Mouse (Mus musculus) heart, adult 8-10 months (tissue): ENCODE results near the gene Adipor2. TPM values are rescaled to one million over a fixed set of nuclear protein-coding genes. Genes with fewer than 3 reads are reported as not detected.
"Not testable (repeated sequence)": the region's sequence is repeated elsewhere in the genome, so short reads cannot be mapped to it uniquely, and the experiment has no call there.

Experiments used
- DNase-seq: peaks from one replicate; pipeline ENCODE4 v3.0.0; 2022; ENCODE audit warnings: low spot score
- total RNA-seq, 4 experiments: library from RNA; stranded (reverse); gene quantifications; 2 replicates each; pipeline ENCODE4 v1.2.4; 2022

Adipor2 gene
- total RNA-seq, 4 experiments from 2014 or later, result 53.7 to 69.1 (median 61.2) TPM

DNA sequence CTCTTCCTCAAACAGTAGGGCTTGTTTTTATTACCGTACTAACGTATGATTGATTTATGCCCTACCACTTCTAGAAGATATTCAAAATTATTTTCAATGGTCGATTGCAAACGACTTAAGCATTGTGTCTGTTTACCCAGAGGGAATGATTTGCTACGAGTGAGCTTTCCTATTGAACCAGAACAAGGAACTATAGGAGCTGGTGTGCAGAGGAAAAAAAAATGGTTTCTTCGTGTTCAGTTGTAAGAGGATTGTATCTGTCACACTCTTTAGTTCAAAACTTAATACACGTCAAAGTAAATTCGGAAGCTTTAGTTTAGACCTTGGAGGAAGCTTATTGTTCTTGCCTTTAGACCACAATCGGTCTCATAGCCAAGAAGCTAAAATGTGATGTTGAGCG lies 28.4 kb downstream of the Adipor2 start:
- DNase-seq, result no peak

DNA sequence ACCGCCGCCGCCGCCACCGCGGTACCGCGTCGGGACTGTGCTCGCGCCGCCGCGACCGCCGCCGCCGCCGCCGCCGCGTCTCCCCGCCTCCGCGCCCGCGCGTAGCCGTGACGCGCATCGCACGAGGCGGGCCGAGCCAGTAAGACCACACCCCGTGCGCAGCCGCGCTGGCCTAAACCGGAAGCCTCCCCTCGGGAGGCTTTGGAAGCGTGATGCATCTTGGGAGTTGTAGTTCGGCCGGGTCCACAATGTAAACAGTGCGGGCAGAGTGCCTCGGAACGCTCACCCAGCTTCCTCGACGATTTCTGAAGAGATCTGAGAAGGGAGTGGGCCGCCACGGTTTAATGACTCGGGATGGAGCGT lies 28.9 kb downstream of the Adipor2 start:
- peak; percentile 94 for DNase-seq

DNA sequence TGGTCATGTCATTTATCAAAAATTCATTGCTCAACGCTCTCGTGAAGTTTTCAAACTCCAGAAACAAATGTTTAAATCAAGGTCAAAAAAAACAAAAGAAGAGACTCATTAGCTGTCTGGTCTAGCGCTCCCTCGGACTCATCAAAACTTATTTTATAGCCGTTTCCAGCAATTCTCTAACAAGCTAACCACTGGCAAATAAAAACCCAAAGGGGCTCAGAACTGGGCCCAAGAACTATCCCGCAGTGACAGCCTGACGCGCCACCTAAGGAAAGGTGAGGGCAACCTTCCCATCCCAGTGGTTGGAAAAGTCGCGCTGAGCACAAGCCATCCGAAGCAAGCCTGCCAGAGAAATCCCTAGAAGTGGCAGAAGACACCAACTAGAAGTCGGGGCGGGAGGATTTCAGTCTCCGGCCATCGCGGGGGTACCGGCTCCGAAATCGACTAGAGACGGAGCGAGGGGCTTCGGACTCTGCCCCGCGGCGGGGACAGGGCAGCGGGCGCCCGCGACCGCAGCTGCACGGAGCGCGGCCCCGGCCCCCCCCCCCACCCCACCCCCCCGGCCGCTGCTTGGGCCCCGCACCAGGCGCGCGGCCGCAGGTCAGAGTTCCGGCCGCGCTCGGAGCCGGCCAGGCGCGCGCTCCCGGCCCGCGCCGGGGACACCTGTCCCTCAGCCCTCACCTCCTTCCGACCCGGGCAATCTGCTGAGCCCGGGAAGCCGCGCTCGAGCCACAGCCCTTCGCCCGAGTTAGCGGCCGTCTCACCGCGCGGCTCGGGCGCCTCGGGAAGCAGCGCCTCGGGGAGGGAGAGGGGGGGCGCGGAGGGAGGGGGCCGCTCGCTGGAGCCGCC lies 29.5 kb downstream of the Adipor2 start:
- DNase-seq, result peak; percentile 24

DNA sequence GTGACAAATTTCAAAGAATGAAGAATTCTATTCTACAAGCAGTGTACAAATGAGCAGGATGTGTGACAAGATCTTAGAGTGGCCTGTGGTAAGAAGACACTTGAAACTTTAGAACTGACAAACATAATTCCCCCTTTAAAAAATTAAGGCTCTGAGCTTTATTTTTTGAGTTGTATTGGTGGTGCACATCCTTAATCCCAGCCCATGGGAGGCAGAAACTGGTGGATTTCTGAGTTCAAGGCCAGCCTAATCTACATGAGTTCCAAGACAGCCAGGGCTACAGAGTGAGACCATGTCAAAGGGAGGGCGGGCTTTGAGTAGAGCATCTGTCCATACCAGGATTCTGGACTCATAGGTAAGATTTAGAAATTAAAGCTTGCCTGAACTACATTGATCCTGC lies 30.7 kb downstream of the Adipor2 start:
- no peak for DNase-seq

DNA sequence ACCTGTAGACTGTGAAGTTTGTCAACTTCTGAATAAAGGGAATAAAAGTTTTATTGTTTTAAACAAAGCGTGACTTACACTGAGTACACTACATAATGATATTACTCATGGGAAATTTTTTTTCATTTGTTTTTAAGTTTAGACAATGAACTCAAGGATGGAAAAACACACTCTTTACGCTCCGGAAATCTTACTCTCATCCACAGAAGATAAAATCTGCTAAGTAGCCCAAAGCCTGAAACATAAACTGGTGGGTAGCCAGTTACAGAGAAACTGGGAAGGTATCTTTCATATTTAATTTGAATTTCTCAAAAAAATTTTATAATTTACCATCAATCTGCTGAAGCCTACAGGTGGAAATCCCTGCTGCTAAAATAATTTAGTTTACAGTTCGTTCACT lies 31.1 kb downstream of the Adipor2 start:
- no peak for DNase-seq

DNA sequence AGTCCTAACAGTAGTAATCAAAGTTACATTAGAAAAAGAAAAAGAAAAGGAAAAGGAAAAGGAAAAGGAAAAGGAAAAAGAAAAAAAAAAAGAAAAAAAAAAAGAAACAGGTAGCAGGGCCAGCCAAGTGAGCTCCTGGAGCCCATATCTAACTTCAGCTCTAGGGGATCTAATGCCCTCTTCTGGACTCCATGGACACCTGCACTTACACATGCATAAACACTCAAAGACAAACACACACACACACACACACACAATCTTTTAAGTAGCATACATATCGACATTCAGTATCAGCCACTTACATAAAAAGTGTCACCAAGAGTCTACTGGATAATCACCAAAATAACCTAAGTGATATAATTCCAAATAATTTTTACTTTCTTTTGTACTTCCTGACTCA lies 31.8 kb downstream of the Adipor2 start:
- no peak for DNase-seq

DNA sequence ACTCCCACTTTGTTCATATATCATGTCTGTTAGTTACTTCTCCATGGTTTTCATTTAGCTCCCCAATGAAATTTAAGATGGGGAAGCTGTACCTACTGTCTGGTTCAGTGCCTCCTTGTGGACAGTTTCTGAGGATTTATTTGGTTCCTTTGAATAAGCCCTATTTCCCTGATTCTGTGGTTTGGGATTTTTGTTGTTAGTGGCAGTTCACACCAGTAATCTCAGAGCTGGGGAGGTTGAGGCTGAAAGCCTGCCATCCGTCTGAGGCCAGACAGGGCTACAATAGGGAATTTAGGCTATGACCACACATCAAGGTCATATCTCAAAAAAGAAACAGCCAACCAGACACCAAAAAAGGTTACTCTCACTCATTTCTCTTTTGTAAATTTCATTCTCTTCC lies 38.9 kb downstream of the Adipor2 start:
- no peak for DNase-seq

DNA sequence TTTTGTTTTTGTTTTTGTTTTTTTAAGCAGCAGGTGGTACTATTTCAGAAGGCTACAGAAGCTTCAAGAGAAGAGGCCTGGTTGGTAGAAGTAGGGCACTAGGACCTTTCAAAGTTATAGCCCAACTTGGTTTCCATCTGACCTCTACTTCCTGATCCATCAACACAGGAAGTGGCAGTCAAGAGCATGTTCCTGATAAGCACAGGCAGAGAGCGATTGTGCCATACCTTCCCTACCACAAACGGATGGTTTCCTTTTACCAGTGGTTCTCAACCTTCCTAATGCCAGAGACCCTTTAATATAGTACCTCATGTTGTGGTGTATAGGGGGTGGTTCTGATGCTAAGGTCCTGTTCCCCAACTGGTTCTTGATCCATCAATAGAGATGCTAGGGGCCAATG lies 39.9 kb downstream of the Adipor2 start:
- no peak for DNase-seq

DNA sequence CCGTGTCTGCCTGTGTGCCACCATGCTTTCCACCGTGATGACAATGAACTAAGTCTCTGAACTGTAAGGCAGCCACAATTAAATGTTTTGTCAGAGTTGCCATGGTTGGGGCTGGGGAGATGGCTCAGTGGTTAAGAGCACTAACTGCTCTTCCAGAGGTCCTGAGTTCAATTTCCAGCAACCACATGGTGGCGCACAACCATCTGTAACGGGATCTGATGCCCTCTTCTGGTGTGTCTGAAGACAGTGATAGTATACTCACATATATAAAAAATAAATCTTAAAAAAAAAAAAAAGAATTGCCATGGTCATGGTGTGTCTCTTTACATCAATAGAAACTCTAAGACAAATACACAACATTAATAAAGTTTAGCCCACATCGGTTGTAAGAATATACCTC lies 42.5 kb downstream of the Adipor2 start:
- DNase-seq, result no peak

DNA sequence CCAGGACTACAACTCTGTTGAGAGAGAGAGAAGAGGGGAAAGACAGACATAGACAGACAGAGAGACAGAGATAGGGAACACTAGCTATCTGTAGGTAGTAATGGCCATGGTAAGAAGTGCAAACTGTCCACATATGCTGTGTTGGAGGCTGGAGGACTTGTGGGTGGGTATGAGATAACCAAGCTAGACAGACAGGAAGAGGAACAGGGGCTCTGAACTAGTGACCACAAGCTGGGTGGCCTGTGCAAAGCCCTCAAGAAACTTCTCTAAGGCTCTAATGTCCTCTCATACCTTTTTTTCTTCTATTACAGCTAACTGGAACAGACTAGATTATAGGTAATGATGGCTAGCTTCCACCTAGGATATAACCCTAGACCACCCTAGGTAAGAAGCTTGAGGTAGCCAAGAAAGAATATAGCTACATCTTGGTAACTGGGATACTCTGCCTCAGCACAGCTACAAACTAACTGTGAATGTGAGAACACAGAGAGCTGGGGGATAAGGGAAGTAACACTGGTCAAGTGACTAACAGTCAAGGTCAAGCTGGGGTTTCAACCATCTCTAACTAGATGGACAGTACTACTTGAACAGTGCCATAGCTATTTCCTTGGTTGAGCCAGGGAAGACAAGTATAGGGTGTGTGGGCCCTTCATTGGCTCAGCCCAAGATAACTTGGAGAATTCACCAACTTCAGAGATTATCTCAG lies 44.4 kb downstream of the Adipor2 start:
- DNase-seq, result no peak

DNA sequence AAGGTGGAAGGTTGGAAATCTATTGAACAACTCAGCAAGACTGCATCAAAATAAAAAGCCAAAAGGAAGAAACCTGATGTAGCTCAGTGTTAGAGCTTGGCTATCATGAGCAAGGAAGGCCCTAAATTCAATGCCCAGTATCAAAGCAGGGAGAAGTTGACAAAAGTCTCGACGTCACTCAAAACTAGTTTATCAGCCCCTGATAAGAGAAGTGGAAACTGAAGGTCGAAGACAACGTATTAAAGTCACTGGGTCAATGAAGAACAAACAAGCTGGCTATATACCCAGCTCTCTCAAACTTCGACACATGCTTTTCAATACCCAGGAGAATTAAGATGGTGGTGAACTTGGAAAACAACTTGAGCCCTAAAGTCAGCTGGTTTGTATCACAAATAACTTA lies 45.3 kb downstream of the Adipor2 start:
- DNase-seq, result no peak

DNA sequence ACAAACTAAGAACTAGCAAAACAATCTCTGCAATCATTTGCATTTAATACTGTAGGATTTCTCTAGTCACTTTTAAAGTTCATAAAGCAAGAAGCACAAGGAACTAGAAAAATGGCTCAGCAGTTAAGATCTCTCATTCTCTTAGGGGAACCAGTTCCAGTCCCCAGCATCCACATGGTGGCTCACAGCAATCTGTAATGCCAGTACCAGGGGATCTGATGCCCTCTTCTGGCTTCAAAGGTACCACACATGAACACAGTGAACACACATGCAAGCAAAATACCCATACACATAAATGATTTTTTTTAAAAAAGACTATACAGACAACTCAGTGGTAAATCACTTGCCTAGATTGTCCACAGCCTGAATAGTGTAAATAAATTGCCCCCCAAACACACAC lies 45.9 kb downstream of the Adipor2 start:
- DNase-seq, result no peak

DNA sequence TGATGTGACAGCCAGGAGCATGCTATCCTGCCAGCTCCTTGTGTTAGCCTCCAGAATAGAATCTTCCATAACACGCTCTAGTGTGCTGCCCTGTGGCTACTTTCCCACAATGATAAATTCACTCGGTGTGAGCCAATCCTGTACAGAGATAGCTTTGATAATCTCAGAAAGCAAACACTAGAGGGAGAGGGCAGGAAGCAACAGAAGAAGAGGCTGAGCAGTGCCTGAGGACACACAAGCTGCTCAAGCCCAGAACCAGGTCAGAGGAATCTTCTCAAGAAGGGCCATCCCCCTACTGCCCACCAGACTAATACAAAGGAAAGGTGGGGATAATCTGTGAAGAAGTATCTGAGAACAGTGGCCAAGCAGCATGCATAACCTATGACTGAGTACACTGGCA lies 50.1 kb downstream of the Adipor2 start:
- no peak for DNase-seq

DNA sequence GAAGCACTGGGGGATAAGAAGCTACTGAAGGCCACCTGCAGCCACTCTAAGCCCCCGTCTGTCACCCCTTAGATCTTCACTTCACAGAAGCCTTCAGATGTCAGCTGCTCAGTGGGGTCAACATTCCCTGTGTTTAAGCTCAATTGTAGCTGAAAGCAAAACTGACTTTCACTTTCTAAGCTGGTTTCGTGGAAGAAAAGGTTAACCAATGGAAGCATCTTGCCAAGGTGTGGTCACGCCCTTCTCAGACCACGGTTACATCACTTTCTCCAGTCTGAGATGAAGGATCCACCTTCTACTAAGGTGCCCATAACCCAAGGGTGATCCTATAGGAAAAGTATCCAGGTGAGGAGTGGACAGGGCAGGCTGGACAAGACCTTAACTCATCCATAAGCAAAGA lies 50.7 kb downstream of the Adipor2 start:
- not testable (repeated sequence) for DNase-seq

DNA sequence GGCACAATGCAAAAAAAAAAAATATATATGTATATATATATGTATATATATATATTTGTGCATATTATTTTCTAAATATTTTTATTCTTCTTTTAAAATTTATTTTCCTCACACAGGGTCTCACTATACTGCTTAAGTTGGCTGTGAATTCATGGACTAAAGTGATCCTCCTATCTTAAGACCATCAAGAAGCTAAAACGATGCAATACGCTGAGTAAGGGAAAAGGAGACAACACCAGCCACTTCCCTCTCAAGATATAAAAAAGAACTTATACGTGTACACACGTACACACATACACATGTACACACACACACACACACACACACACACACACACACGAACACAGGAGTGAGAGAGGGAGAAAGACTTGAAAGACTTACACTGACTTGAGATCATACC lies 53.9 kb downstream of the Adipor2 start:
- DNase-seq, result no peak

DNA sequence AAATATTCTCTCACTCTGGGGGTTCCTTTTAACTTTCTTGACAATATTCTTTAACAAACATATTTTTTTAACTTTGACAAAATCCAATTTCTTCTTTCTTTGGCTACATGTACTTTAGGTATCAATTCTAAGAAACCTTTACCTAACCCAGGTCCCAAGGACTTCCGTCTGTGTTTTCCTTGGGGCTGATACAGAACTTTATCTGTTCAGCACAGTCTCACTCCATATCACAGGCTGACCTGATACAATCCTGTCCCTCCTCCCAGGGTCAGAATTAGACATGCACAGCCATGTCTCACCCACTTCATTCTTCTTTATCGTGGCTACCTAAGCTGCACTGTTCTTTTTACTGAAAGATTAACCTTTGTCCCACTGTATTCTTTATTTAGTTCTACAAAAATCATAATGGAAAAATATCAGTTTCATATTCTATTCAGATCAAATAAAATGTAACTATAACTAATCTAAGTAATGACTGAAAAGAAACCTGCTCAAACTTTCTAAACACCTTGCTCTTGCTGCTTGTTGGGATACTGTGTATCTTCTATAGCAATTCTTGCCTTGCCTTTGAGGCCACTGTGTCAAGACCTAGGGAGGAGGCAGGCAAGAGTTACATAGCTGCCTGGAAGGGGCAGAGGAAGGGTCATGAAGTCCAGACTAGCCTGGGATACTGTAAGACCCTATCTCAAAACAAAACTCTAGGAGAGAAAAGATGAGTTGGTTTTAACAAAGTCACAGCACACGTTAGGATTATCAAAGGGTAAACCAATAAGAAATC lies 56.4 kb downstream of the Adipor2 start:
- no peak for DNase-seq

DNA sequence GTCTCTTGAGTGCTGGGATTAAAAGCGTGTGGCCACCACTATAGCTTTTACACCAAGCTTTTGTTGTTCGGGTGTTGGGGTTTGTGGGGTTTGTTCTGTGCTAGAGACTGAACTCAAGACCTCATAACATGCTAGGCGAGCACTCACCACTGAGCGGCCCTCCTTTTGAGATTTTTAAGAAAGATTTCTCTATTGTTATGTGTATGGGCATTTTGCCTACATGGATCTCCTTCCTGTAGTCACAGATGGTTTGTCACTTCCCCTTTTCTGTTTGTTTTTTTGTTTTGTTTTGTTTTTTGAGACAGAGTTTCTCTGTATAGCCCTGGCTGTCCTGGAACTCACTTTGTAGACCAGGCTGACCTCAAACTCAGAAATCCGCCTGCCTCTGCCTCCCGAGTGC lies 57.3 kb downstream of the Adipor2 start:
- peak; percentile 15 for DNase-seq

DNA sequence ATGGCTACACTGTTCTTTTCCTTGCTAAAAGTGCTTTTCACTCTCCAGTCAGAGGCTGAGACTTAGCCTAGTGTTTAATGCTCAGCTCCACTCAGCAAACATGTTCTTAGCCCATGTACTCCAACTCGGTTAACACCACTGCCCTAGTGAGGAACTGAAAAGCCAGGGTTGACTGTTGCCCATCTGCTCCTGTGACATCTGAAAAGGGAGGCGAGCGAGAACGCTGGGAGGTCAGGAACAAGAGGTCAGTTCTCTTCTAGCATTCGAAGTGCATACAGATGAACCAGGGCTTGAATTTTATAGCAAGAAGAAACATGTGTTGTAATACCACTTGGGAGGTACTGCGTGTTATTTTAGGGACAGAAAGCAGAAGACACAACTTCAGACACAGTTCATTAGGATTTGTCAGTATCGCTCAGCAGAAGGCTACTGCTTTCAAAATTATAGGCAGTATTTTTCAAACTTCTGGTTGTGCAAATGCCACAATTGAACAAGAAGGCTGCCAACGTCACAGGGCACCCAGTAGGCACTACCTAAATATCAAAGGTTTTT lies 59.4 kb downstream of the Adipor2 start:
- no peak for DNase-seq

DNA sequence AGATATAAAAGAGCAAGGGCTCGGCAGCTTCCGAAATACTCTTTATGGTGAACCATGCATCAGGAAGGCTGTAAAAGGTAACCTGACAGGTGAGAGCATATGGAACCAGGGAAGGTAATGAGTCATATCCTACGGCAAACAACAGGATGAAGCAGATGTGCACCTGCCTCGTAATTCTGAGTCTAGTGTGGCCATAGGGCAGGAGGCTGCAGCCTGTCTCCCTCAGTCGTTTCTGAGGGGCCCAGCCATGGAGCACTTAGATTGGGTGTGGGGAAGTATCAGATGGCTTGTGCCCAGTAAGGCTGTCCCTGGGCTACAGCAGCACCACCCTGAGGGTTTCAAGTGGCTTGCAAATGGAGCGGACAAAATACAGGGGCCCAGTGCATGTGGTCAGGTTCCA lies 65.0 kb downstream of the Adipor2 start:
- no peak for DNase-seq

DNA sequence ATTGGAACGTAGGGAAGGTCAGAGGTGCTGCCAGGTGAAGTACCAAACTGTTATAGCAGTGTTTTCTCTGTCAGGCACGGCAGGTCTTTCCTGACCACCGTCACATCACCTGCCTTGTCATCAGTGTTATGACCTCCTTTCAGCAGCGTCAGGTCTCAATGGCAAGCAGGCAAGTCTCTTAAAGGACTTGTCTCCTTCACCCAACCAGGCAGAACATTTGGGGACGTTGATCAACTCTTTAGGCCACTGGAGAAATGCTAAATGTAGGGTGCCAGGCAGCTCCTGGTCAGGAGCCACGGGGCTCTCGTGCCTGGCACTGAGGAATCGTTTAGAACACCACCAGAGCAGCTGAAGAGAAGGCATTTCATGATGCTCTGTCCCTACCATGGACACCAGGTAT lies 65.8 kb downstream of the Adipor2 start:
- no peak for DNase-seq

DNA sequence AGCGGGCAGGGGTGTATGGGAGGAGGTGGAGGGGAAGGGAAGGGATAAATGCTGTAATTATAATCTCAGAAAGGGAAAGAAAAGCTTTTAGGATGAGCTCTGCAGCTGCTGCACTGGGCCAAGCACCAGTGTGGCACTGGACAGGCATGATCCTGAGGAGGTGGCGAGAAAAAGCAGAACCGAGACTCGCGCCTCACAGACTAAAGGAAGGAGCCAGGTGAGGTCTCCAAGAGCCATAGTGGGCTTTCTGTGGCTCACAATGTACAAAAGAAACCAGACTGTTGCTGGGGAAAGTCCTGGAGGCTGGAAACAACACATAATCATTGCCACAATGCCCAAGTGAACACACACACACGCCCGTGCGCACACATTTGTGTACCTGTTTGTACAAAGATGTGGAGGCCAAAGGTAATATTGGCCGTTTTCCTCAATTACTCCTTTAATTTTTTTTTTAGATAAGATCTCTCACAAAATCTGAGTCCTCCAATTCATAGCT lies 66.8 kb downstream of the Adipor2 start:
- no peak for DNase-seq

DNA sequence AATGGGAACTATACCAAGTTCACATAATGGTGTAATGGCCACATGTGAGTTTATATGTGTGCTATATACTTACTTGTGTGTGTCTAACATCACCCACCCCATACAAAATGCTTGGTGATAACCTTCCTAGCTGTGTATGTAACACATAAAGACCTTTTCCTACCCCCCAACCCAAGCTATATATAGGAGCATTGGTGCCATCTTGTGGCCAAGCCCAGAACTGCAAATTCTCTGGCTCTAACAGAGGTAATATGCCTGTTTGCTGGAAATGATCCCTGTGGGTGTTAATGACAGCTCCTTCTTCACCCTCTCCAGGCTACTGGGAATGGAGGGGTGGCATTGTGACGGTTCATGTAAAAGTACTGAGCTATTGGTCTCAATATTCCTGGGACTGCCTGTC lies 69.3 kb downstream of the Adipor2 start:
- peak; percentile 77 for DNase-seq
